Mouse (Mus musculus) brown adipose tissue, adult 24 weeks (tissue): Measurements from ENCODE around the gene Taf6. TPM values are rescaled to one million over a fixed set of nuclear protein-coding genes. Genes with fewer than 3 reads are reported as not detected.

ENCODE experiments used
- H3K27ac ChIP-seq: fragments of 200-500 bp; replicated peaks from 2 replicates; pipeline ENCODE4 v1.5.1; 2012; ENCODE audit warnings: low read depth, mild to moderate bottlenecking, low read length
- H3K4me1 ChIP-seq: fragments of 200-500 bp; 2 replicates; pipeline ENCODE4 v1.6.1; 2012; ENCODE audit warnings: low read length, mixed read lengths; ENCODE audit not compliant: control insufficient read depth, insufficient read depth, insufficient read length
- H3K4me3 ChIP-seq: fragments of 200-500 bp; 2 replicates; pipeline ENCODE4 v1.5.1; 2012; ENCODE audit warnings: low read depth, mild to moderate bottlenecking, low read length, moderate library complexity; ENCODE audit not compliant: insufficient read depth
- polyA plus RNA-seq: library from polyadenylated mRNA; stranded (reverse); fragments of >200 nt; gene quantifications from 2 replicates; pipeline ENCODE4 v1.2.4, GENCODE M21; 2012; ENCODE audit not compliant: missing spikeins, insufficient read depth, insufficient read length

Gene Taf6
- polyA plus RNA-seq, 1 experiment, result 22.4 TPM

- peak within 1 kb of the TSS; percentile 97 for H3K4me3 ChIP-seq
- H3K4me1 ChIP-seq, result no peaks in the 10 kb centered on the region
- peak within 1 kb of the TSS; percentile 92 for H3K27ac ChIP-seq
Measured at GRCm38 (mm10) chr5:138155443-138155976, 31.7 kb downstream of the Taf6 start, which contains the start of gene Zfp113. TSS of gene Zfp113 (minus strand) at chr5:138155744.

GRCm38 (mm10) chr5:138154390-138154789 lies 32.9 kb downstream of the Taf6 start:
- H3K4me3 ChIP-seq, result no peak overlapping the region

GRCm38 (mm10) chr5:138138585-138138984 lies 48.7 kb downstream of the Taf6 start:
- Histone ChIP-seq H3K4me3 (no peak overlapping the region), H3K27ac (no peak overlapping the region), H3K4me1 (no peaks in the 10 kb centered on the region)

More at GRCm38 (mm10) chr5:138154390-138154789, 32.9 kb downstream of the Taf6 start:
- Histone ChIP-seq H3K4me1 (no peaks in the 10 kb centered on the region), H3K27ac (no peak overlapping the region)

- H3K27ac ChIP-seq, result no peak overlapping the region
- H3K4me1 ChIP-seq, result no peaks in the 10 kb centered on the region
- H3K4me3 ChIP-seq, result no peak overlapping the region
Measured at GRCm38 (mm10) chr5:138137935-138138549, 49.2 kb downstream of the Taf6 start.

GRCm38 (mm10) chr5:138137257-138137656 lies 50.0 kb downstream of the Taf6 start:
- no peaks in the 10 kb centered on the region for H3K4me1 ChIP-seq
- no peak overlapping the region for H3K4me3 ChIP-seq
- H3K27ac ChIP-seq, result no peak overlapping the region

GRCm38 (mm10) chr5:138132425-138133064 lies 54.7 kb downstream of the Taf6 start:
- no peak overlapping the region for H3K27ac ChIP-seq
- no peak overlapping the region for H3K4me3 ChIP-seq
- H3K4me1 ChIP-seq, result no peaks in the 10 kb centered on the region

Other genes starting within 250 kb of the Taf6 start
- gene Gjc3, start 224.4 kb downstream of the Taf6 start, polyA plus RNA-seq, result 0.24 TPM in 1 of 2 replicates, not detected in the other
- 2.9 TPM in 1 of 2 replicates, not detected in the other for gene Azgp1, start 205.9 kb downstream of the Taf6 start, polyA plus RNA-seq
- gene Smok3a, start 166.2 kb downstream of the Taf6 start, polyA plus RNA-seq, result not detected in 2 replicates
- not detected in 2 replicates for gene Smok3b, start 166.0 kb downstream of the Taf6 start, polyA plus RNA-seq
- gene Smok3c, start 134.3 kb downstream of the Taf6 start, polyA plus RNA-seq, result not detected in 2 replicates
- gene Zkscan1, start 102.4 kb downstream of the Taf6 start, polyA plus RNA-seq, result 7.2 and 9.4 TPM in 2 replicates
- gene Zscan21, start 70.5 kb downstream of the Taf6 start, polyA plus RNA-seq, result 7.5 and 10.5 TPM in 2 replicates
- 6.6 and 6.8 TPM in 2 replicates for gene Zfp113, start 31.7 kb downstream of the Taf6 start, polyA plus RNA-seq
- gene Cops6, start 26.4 kb downstream of the Taf6 start, polyA plus RNA-seq, result 150 and 170 TPM in 2 replicates
- 12.0 and 12.4 TPM in 2 replicates for gene Ap4m1, start 15.4 kb downstream of the Taf6 start, polyA plus RNA-seq
- 8.5 and 10.4 TPM in 2 replicates for gene Mcm7, start 15.0 kb downstream of the Taf6 start, polyA plus RNA-seq
- gene Cnpy4, start within 50 bp of the Taf6 start, polyA plus RNA-seq, result 8.0 and 11.0 TPM in 2 replicates
- gene Mblac1, start 6.9 kb upstream of the Taf6 start, polyA plus RNA-seq, result 4.6 and 5.8 TPM in 2 replicates
- gene Nxpe5, start 38.4 kb upstream of the Taf6 start, polyA plus RNA-seq, result not detected in 2 replicates
- gene Lamtor4, start 68.0 kb upstream of the Taf6 start, polyA plus RNA-seq, result 102 and 115 TPM in 2 replicates
- gene BC037034, start 76.6 kb upstream of the Taf6 start, polyA plus RNA-seq, result 5.1 and 7.1 TPM in 2 replicates
- gene Gal3st4, start 85.4 kb upstream of the Taf6 start, polyA plus RNA-seq, result not detected in 2 replicates
- not detected in 2 replicates for gene Gm43720, start 92.5 kb upstream of the Taf6 start, polyA plus RNA-seq
- gene Gpc2, start 92.6 kb upstream of the Taf6 start, polyA plus RNA-seq, result not detected in 2 replicates
- gene Stag3, start 92.8 kb upstream of the Taf6 start, polyA plus RNA-seq, result not detected in 2 replicates
- not detected in 2 replicates for gene Pvrig, start 154.5 kb upstream of the Taf6 start, polyA plus RNA-seq